Mouse (Mus musculus): ENCODE measurements at regions not wholly inside any gene's neighbourhood (a gene's known extent, or its start where the extent isn't known, plus 50 kb on each side); places are given as distances from the start of the nearest gene placed in this dataset.

DNA sequence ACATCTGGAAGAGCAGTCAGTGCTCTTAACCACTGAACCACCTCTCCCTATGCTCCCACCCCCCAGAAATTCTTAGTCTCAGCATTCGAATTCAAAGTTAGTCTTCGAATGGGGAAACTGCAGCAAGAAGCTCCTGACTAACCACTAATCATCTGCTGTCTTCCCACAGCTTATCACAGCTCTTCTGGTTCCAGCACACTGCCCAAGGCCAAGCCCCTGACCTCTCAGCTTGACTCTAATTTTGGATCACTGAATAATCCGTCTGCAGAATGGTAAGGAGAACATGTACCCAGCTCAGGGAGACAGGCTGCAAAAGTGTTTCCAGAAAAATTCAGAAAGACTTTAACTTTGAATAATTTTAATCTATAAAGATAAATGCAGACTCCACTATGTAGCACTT lies 325.8 kb upstream of the 2610001J05Rik start:
- ATAC-seq (ENCODE audit: insufficient number of reproducible peaks, low FRiP score, low TSS enrichment, low read depth): no peak
- no peak for DNase-seq (ENCODE audit: low spot score)
- Histone ChIP-seq H3K27ac (replicated peaks; ENCODE audit: low read depth, low read length) (no peak overlapping the region), H3K4me1 (ENCODE audit: control insufficient read depth, insufficient read depth, low read length) (no peaks in the 10 kb centered on the region), H3K27me3 (ENCODE audit: control insufficient read depth, insufficient read depth, low read length) (no peaks in the 10 kb centered on the region), H3K4me3 (ENCODE audit: low read depth, low read length) (no peak overlapping the region), H3K36me3 (ENCODE audit: control insufficient read depth, insufficient read depth, low read length) (no peaks in the 10 kb centered on the region), H3K9me3 (ENCODE audit: control insufficient read depth, low read length) (no peaks in the 10 kb centered on the region), H3K4me2 (ENCODE audit: low read depth, severe bottlenecking) (no peak overlapping the region), H3K9ac (ENCODE audit: low read length) (no peak overlapping the region)
- 72% methylated on average over 3 of the region's 3 CpGs for WGBS

DNA sequence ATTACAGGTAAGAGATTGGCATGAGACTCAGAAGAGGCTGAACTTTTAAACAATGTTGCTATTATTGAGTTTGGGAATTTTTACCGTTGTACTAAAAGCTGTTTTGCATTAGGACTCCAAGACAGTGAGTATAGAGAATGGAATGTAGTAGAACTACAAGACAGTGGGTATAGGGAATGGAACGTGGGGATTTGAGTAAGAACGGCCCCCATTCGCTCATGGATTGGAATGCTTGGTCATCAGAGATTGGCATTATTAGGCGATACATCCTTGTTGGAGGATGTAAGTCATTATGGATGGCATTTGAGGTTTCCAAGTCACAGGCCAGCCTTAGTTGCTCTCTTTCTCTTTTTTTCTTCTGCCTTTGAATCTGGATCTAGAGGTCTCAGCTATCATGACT lies 324.0 kb upstream of the 2610001J05Rik start:
- Histone ChIP-seq H3K4me3 (ENCODE audit: low read depth, low read length) (no peak overlapping the region), H3K4me2 (ENCODE audit: low read depth, severe bottlenecking) (no peak overlapping the region), H3K4me1 (ENCODE audit: control insufficient read depth, insufficient read depth, low read length) (no peaks in the 10 kb centered on the region), H3K9ac (ENCODE audit: low read length) (no peak overlapping the region), H3K9me3 (ENCODE audit: control insufficient read depth, low read length) (no peaks in the 10 kb centered on the region), H3K27ac (replicated peaks; ENCODE audit: low read depth, low read length) (no peak overlapping the region), H3K36me3 (ENCODE audit: control insufficient read depth, insufficient read depth, low read length) (no peaks in the 10 kb centered on the region), H3K27me3 (ENCODE audit: control insufficient read depth, insufficient read depth, low read length) (no peaks in the 10 kb centered on the region)
- WGBS: 92% methylated on average over 5 of the region's 5 CpGs
- no peak for DNase-seq (ENCODE audit: low spot score)
- no peak for ATAC-seq (ENCODE audit: insufficient number of reproducible peaks, low FRiP score, low TSS enrichment, low read depth)

DNA sequence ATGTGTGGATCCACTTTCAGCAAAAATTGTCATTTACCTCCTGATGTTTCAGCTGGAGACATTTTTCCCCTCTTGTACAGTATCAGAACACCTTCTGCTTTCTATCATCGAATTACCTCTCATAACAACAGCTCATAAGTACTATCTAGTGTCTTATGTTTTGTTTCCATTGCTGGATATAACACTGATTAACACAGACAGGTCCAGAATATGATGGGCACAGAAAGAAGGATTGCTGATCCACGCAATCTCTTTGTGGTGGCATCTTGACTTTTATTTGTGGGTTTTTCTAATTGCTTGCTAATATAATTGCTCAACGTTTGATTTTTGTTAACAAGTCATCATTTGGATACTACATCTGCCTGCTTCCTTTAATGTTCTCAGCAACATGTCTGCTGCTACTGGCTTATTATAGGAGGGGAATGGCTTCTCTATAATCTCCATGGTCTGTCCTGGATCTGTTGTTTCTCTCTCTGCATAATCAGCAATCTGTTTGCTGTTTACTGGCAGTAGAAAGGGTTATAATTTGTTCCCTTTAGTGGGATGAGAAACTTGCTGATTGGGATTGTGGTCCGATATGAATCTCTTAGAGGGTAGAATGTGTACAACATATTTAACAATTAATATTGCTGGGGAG lies 320.2 kb upstream of the 2610001J05Rik start:
- no peak for ATAC-seq (ENCODE audit: insufficient number of reproducible peaks, low FRiP score, low TSS enrichment, low read depth)
- no peak overlapping the region for H3K4me2 ChIP-seq (ENCODE audit: low read depth, severe bottlenecking)
- DNase-seq (ENCODE audit: low spot score): no peak
- WGBS: 80% methylated on average over 4 of the region's 4 CpGs
- H3K4me1 ChIP-seq (ENCODE audit: control insufficient read depth, insufficient read depth, low read length): no peaks in the 10 kb centered on the region
- no peak overlapping the region for H3K27ac ChIP-seq (replicated peaks; ENCODE audit: low read depth, low read length)
- H3K36me3 ChIP-seq (ENCODE audit: control insufficient read depth, insufficient read depth, low read length): no peaks in the 10 kb centered on the region
- no peaks in the 10 kb centered on the region for H3K27me3 ChIP-seq (ENCODE audit: control insufficient read depth, insufficient read depth, low read length)
- no peak overlapping the region for H3K9ac ChIP-seq (ENCODE audit: low read length)
- H3K4me3 ChIP-seq (ENCODE audit: low read depth, low read length): no peak overlapping the region
- no peaks in the 10 kb centered on the region for H3K9me3 ChIP-seq (ENCODE audit: control insufficient read depth, low read length)

DNA sequence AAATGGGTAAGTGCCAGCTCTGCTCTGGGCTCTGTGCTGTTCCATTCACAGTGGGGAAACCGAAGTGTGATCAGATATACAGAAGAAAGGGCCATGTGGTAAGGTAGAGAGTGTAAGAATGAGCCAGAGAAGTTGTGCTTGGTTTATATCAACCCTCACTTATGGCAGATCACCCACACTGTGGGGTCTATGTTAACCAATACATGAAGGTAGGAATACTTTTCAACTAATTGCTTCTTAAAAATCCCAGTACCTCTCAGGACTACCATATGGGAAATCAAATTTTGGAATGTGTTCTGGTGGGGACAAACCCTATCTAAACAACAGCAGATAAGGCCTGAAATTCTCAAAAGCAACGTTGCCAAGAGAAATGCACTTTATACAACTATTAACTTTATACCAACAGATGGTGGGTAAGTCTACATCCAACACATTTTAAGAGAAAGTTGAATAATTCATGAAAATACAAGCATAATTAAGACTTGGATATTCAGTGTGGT lies 314.7 kb upstream of the 2610001J05Rik start:
- DNase-seq (ENCODE audit: low spot score) (no peak), ATAC-seq (ENCODE audit: insufficient number of reproducible peaks, low FRiP score, low TSS enrichment, low read depth) (no peak)
- H3K36me3 ChIP-seq (ENCODE audit: control insufficient read depth, insufficient read depth, low read length): no peaks in the 10 kb centered on the region
- no peak overlapping the region for H3K4me3 ChIP-seq (ENCODE audit: low read depth, low read length)
- H3K4me1 ChIP-seq (ENCODE audit: control insufficient read depth, insufficient read depth, low read length): no peaks in the 10 kb centered on the region
- H3K9me3 ChIP-seq (ENCODE audit: control insufficient read depth, low read length): no peaks in the 10 kb centered on the region
- no peak overlapping the region for H3K9ac ChIP-seq (ENCODE audit: low read length)
- H3K27me3 ChIP-seq (ENCODE audit: control insufficient read depth, insufficient read depth, low read length): no peaks in the 10 kb centered on the region
- H3K27ac ChIP-seq (replicated peaks; ENCODE audit: low read depth, low read length): no peak overlapping the region
- no peak overlapping the region for H3K4me2 ChIP-seq (ENCODE audit: low read depth, severe bottlenecking)
- 68% methylated on average over 2 of the region's 2 CpGs for WGBS

DNA sequence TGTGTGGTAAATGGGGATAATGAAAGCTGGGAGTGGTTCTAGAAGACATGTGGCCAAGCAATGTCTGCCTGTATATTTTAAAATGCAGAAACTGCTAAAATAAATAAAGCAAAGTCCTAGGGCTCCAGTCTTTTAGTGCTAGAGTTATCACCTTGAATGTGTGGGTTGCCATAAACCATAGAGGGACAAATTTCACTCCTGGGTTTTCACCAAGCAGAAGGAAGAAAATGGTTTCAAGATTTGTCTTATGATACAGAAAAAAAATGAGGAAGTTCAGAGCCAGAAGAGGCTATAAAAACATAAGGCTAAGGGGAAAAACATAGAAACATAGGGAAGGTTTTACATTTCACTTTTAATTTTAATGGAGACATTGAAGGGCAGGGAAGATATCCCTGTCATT lies 276.1 kb upstream of the 2610001J05Rik start:
- no peaks in the 10 kb centered on the region for H3K36me3 ChIP-seq (ENCODE audit: control insufficient read depth, insufficient read depth, low read length)
- no peak for ATAC-seq (ENCODE audit: insufficient number of reproducible peaks, low FRiP score, low TSS enrichment, low read depth)

DNA sequence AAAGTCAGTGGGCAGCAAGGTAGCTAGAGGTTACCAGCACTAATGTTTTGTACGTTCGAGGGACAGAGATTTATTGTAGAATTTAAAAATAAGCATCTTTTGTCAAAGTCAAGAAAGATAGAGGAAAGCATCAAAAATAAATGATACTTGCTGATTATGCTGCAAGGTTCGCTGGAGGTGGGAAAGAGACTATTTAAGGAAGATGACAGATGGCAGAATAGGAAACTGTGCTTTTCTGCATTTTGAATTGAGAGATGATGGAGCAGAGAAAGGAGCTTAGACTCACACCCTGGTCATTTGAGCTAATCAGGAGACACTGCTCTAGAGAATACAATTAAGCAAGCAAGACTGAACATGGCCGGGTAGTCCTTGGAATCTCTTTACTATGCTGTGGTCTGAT lies 275.1 kb upstream of the 2610001J05Rik start:
- 89% methylated on average over 4 of the region's 4 CpGs for WGBS
- no peak for ATAC-seq (ENCODE audit: insufficient number of reproducible peaks, low FRiP score, low TSS enrichment, low read depth)
- Histone ChIP-seq H3K4me3 (ENCODE audit: low read depth, low read length) (no peak overlapping the region), H3K9me3 (ENCODE audit: control insufficient read depth, low read length) (no peaks in the 10 kb centered on the region), H3K9ac (ENCODE audit: low read length) (no peak overlapping the region), H3K36me3 (ENCODE audit: control insufficient read depth, insufficient read depth, low read length) (no peaks in the 10 kb centered on the region), H3K27ac (replicated peaks; ENCODE audit: low read depth, low read length) (no peak overlapping the region), H3K4me1 (ENCODE audit: control insufficient read depth, insufficient read depth, low read length) (no peaks in the 10 kb centered on the region), H3K4me2 (ENCODE audit: low read depth, severe bottlenecking) (no peak overlapping the region), H3K27me3 (ENCODE audit: control insufficient read depth, insufficient read depth, low read length) (no peaks in the 10 kb centered on the region)
- no peak for DNase-seq (ENCODE audit: low spot score)

More for the DNA sequence above, 276.1 kb upstream of the 2610001J05Rik start:
- no peaks in the 10 kb centered on the region for H3K27me3 ChIP-seq (ENCODE audit: control insufficient read depth, insufficient read depth, low read length)
- H3K4me2 ChIP-seq (ENCODE audit: low read depth, severe bottlenecking): no peak overlapping the region
- H3K27ac ChIP-seq (replicated peaks; ENCODE audit: low read depth, low read length): no peak overlapping the region
- H3K4me1 ChIP-seq (ENCODE audit: control insufficient read depth, insufficient read depth, low read length): no peaks in the 10 kb centered on the region
- no peak overlapping the region for H3K9ac ChIP-seq (ENCODE audit: low read length)
- H3K4me3 ChIP-seq (ENCODE audit: low read depth, low read length): no peak overlapping the region
- no peaks in the 10 kb centered on the region for H3K9me3 ChIP-seq (ENCODE audit: control insufficient read depth, low read length)
- no peak for DNase-seq (ENCODE audit: low spot score)

DNA sequence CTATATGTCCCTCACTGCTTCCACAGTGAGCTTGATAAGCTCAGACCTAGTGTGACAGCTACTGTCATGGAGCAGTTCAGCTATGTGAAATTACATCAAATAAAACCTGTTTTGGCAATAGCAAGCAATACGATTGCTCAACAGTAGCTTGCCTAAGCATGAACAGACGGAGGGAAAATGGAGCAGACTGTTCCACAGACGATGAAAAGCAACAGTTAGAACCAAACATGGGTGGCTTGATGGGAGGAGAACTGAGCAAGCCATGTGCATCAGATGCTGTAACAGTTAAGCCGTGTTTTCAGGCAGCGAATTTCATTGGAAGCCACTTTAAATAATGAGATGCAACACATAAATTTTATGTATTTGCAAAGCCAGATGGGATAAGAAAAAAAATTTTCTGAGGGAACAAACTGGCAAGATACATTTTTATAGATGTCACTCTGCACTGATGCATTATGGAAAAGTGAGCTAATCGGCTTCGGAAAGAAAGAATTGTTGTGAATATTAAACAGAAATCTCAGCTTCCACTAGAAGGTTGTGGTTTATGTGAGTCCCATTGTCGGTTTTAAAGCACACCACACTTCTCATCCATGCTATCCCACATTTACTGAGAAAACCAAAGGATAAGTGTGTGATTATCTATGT lies 270.9 kb upstream of the 2610001J05Rik start:
- Histone ChIP-seq H3K4me1 (ENCODE audit: control insufficient read depth, insufficient read depth, low read length) (no peaks in the 10 kb centered on the region), H3K9ac (ENCODE audit: low read length) (no peak overlapping the region), H3K27ac (replicated peaks; ENCODE audit: low read depth, low read length) (no peak overlapping the region), H3K9me3 (ENCODE audit: control insufficient read depth, low read length) (no peaks in the 10 kb centered on the region), H3K4me2 (ENCODE audit: low read depth, severe bottlenecking) (no peak overlapping the region), H3K27me3 (ENCODE audit: control insufficient read depth, insufficient read depth, low read length) (no peaks in the 10 kb centered on the region), H3K4me3 (ENCODE audit: low read depth, low read length) (no peak overlapping the region), H3K36me3 (ENCODE audit: control insufficient read depth, insufficient read depth, low read length) (no peaks in the 10 kb centered on the region)
- ATAC-seq (ENCODE audit: insufficient number of reproducible peaks, low FRiP score, low TSS enrichment, low read depth) (no peak), DNase-seq (ENCODE audit: low spot score) (no peak)
- 84% methylated on average over 8 of the region's 8 CpGs for WGBS

DNA sequence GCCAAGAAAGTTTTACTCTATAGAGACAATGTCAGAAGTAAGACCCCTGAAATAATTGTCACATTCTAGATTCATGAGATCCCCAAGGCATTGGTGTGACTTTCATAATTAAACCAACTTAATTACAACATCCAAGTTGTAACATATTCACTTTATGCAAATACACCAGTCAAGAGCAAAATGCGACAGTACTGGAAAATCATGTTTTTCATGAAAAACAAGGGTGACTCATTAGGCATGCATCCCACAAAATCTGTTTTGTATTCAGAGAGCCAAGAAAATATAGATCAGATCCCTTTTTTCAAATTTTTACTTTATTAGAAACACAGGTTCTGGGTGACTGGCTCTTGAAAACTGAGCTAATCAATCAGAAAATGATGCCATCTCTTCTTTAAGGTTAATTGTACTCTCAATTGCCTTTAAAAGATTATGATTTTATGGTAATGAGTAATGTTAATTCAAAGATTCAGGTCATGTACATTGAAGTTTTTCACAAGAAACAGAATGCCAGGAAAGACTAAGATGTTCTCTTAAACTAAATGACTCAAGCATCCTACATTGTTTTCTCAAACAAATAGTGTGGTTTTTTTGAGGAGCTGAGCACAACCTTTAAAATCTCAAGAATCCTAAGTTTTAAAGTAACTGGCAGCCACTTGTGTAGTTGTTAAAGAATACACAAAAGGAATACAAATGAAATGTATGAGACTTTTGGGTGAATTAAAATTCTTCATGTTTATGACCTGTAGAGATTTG lies 259.2 kb upstream of the 2610001J05Rik start:
- no peak overlapping the region for H3K4me2 ChIP-seq (ENCODE audit: low read depth, severe bottlenecking)
- H3K27ac ChIP-seq (replicated peaks; ENCODE audit: low read depth, low read length): no peak overlapping the region
- ATAC-seq (ENCODE audit: insufficient number of reproducible peaks, low FRiP score, low TSS enrichment, low read depth): no peak
- H3K9ac ChIP-seq (ENCODE audit: low read length): no peak overlapping the region
- H3K36me3 ChIP-seq (ENCODE audit: control insufficient read depth, insufficient read depth, low read length): no peaks in the 10 kb centered on the region
- no peak for DNase-seq (ENCODE audit: low spot score)
- WGBS: 91% methylated on average over 1 of the region's 1 CpGs
- no peaks in the 10 kb centered on the region for H3K27me3 ChIP-seq (ENCODE audit: control insufficient read depth, insufficient read depth, low read length)
- no peak overlapping the region for H3K4me3 ChIP-seq (ENCODE audit: low read depth, low read length)
- H3K9me3 ChIP-seq (ENCODE audit: control insufficient read depth, low read length): no peaks in the 10 kb centered on the region
- H3K4me1 ChIP-seq (ENCODE audit: control insufficient read depth, insufficient read depth, low read length): no peaks in the 10 kb centered on the region
